16 mouse cellular contexts compared by ENCODE assay signal in the genomic region with DNA sequence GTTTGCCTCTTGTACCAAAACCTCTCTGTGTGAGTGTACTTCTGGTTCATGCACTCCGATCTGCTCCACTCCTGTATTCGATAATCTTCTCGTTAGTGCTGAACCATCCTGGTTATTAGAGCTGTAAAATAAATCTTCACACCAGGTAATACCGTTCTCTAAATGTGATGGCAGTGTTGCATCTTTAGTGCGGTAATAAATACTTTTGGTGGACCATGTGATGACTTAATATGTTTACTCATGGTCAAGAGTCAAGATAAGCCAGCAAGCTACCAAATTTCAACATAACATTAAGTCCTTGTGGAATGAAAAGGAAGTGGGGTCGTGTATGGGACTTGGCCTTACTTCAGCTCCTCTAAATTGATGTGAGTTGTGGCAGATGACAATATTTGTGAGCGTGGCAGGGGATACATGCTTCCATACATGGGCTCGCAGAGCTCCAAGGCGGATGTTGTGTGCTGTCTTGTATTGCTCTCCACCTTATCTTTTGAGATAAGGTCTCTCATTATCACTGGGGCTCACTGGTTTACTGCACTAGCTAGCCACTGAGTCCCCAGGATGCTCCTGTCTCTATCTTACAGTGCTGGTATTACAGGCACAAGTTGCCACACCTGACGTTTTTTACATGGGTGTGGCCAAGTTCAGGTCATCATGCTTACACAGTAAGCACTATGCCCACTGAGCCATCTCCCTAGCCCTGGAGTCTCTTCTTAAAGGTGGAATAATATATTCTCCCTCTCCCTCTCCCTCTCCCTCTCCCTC.
"Had no signal": no experiment of that assay in that cellular context is flagged by ENCODE, and none has a peak within 500 bp of the region (broad histone marks: within the 10 kb centered on the region; RNA-seq: fewer than 3 reads in every experiment).

No protein-coding gene starts in this region.

- H3K4me3 ChIP-seq: limb, embryonic 13.5 days; liver, embryonic 12.5 days; lung, embryonic 15.5 days; midbrain, embryonic 10.5 days; myocyte; neural tube, embryonic 15.5 days had no signal

- H3K27ac ChIP-seq: kidney, postnatal 0 days; limb, embryonic 13.5 days; liver, embryonic 12.5 days; lung, embryonic 15.5 days; midbrain, embryonic 10.5 days; neural tube, embryonic 15.5 days had no signal

- DNase-seq: kidney, adult 8-10 months; kidney, postnatal 36 days; left cerebral cortex, postnatal 4 days; midbrain, embryonic 14.5 days; right cerebral cortex, adult 18-20 months; right cerebral cortex, postnatal 25 days; thymus, postnatal 14 days had no signal

- ATAC-seq: hindbrain, embryonic 16.5 days; inflammation-experienced regulatory T-cells, adult 6 months; liver, embryonic 12.5 days had no signal

- H3K4me2 ChIP-seq: limb, embryonic 13.5 days; liver, embryonic 12.5 days; lung, embryonic 15.5 days; neural tube, embryonic 15.5 days had no signal

- H3K4me1 ChIP-seq: liver, embryonic 12.5 days; neural tube, embryonic 15.5 days had no signal

- H3K27me3 ChIP-seq: limb, embryonic 13.5 days; liver, embryonic 12.5 days; neural tube, embryonic 15.5 days had no signal

- H3K36me3 ChIP-seq: limb, embryonic 13.5 days; liver, embryonic 12.5 days; lung, embryonic 15.5 days; midbrain, embryonic 10.5 days; neural tube, embryonic 15.5 days had no signal

- H3K9ac ChIP-seq: limb, embryonic 13.5 days; liver, embryonic 12.5 days; lung, embryonic 15.5 days; neural tube, embryonic 15.5 days had no signal

- H3K9me3 ChIP-seq: limb, embryonic 13.5 days; liver, embryonic 12.5 days; lung, embryonic 15.5 days; midbrain, embryonic 10.5 days; neural tube, embryonic 15.5 days had no signal
